Mouse (Mus musculus) liver, adult 2 months (tissue): ENCODE measurements at regions not wholly inside any gene's neighbourhood (a gene's known extent, or its start where the extent isn't known, plus 50 kb on each side); places are given as distances from the start of the nearest gene placed in this dataset.

Experiments
- DNase-seq: peaks from one replicate; pipeline ENCODE4 v3.0.0-alpha.2; 2011; ENCODE audit warnings: low read depth, low spot score; ENCODE audit errors: extremely low read depth
- H3K27ac ChIP-seq: fragments of 200-500 bp; replicated peaks from 2 replicates; pipeline ENCODE4 v1.5.1; 2012; ENCODE audit warnings: low read depth, mild to moderate bottlenecking, control low read depth, inconsistent platforms, low read length; ENCODE audit not compliant: insufficient read depth
- H3K27me3 ChIP-seq: fragments of 200-500 bp; 2 replicates; pipeline ENCODE4 v1.6.1; 2012; ENCODE audit warnings: mild to moderate bottlenecking, moderate library complexity, low read length, inconsistent platforms; ENCODE audit not compliant: control insufficient read depth, insufficient read depth
- H3K36me3 ChIP-seq: fragments of 200-500 bp; 2 replicates; pipeline ENCODE4 v1.6.1; 2012; ENCODE audit warnings: low read length, inconsistent platforms; ENCODE audit not compliant: control insufficient read depth, insufficient read depth
- H3K4me1 ChIP-seq: fragments of 200-500 bp; 2 replicates; pipeline ENCODE4 v1.6.1; 2011; ENCODE audit warnings: low read length; ENCODE audit not compliant: control insufficient read depth, insufficient read depth
- H3K4me3 ChIP-seq: fragments of 200-500 bp; 2 replicates; pipeline ENCODE4 v1.5.1; 2011; ENCODE audit warnings: low read depth, mild to moderate bottlenecking, control low read depth, low read length, moderate library complexity; ENCODE audit not compliant: insufficient read depth
- H3K79me2 ChIP-seq: fragments of 200-500 bp; 2 replicates; pipeline ENCODE4 v1.6.1; 2012; ENCODE audit warnings: inconsistent platforms, mild to moderate bottlenecking, low read length, moderate library complexity; ENCODE audit not compliant: control insufficient read depth, insufficient read depth
- H3K9ac ChIP-seq: fragments of 200-500 bp; 2 replicates; pipeline ENCODE4 v1.6.1; 2012; ENCODE audit warnings: low read depth, mild to moderate bottlenecking, control low read depth, inconsistent platforms, low read length
- CTCF ChIP-seq: fragments of 200-500 bp; IDR thresholded peaks from 2 replicates; pipeline ENCODE4 v1.5.1; 2011; ENCODE audit warnings: low read depth, low read length, control low read depth
- POLR2A ChIP-seq: fragments of 200-500 bp; IDR thresholded peaks from 2 replicates; pipeline ENCODE4 v1.6.1; 2011; ENCODE audit warnings: low read length, control low read depth; ENCODE audit not compliant: insufficient read depth; ENCODE audit errors: extremely low read depth
- WGBS: fragments of 180-500 bp; shearing (Covaris S2); methylation state at CpG from one replicate; pipeline ENCODE4 v1.1.7; 2018; 5-methylcytosine and 5-hydroxymethylcytosine counted together

- H3K27me3 ChIP-seq, result no peaks in the 10 kb centered on the region; the same call in 1 of the 2 replicates
- 83% methylated on average over 13 of the region's 13 CpGs for WGBS
These were observed 123.4 kb downstream of the Pja2 start for GRCm38 (mm10) chr17:64208152-64208855.

GRCm38 (mm10) chr17:64206196-64206718 lies 125.5 kb downstream of the Pja2 start:
- Histone ChIP-seq H3K4me3 (no peak overlapping the region), H3K36me3 (no peaks in the 10 kb centered on the region), H3K27ac (no peak overlapping the region), H3K9ac (no peak overlapping the region), H3K79me2 (no peaks in the 10 kb centered on the region), H3K4me1 (peaks cover 9% of the 10 kb centered on the region), H3K27me3 (no peaks in the 10 kb centered on the region; the same call in 1 of the 2 replicates)
- peak; percentile 93 for DNase-seq
- TF ChIP-seq POLR2A (no peak), CTCF (no peak)
- WGBS, result 26% methylated on average over 14 of the region's 14 CpGs

More at GRCm38 (mm10) chr17:64208152-64208855, 123.4 kb downstream of the Pja2 start:
- no peak for TF ChIP-seq CTCF
- no peak for TF ChIP-seq POLR2A
- no peak for DNase-seq
- no peaks in the 10 kb centered on the region for H3K36me3 ChIP-seq
- H3K4me1 ChIP-seq, result peaks cover 5% of the 10 kb centered on the region; the same call in 1 of the 2 replicates
- no peak overlapping the region for H3K9ac ChIP-seq
- H3K27ac ChIP-seq, result no peak overlapping the region
- no peak overlapping the region for H3K4me3 ChIP-seq
- H3K79me2 ChIP-seq, result no peaks in the 10 kb centered on the region

GRCm38 (mm10) chr17:64203611-64204010 lies 128.1 kb downstream of the Pja2 start:
- Histone ChIP-seq H3K4me3 (no peak overlapping the region), H3K27ac (no peak overlapping the region), H3K27me3 (no peaks in the 10 kb centered on the region), H3K79me2 (no peaks in the 10 kb centered on the region), H3K36me3 (no peaks in the 10 kb centered on the region), H3K9ac (no peak overlapping the region), H3K4me1 (peaks cover 9% of the 10 kb centered on the region)
- no peak for DNase-seq
- TF ChIP-seq POLR2A, result no peak
- no peak for TF ChIP-seq CTCF
- 33% methylated on average over 7 of the region's 7 CpGs for WGBS

- Histone ChIP-seq H3K9ac (no peak overlapping the region), H3K27me3 (no peaks in the 10 kb centered on the region), H3K4me1 (peaks cover 9% of the 10 kb centered on the region), H3K79me2 (no peaks in the 10 kb centered on the region), H3K27ac (no peak overlapping the region), H3K4me3 (no peak overlapping the region), H3K36me3 (no peaks in the 10 kb centered on the region)
- 87% methylated on average over 6 of the region's 6 CpGs for WGBS
- no peak for DNase-seq
- TF ChIP-seq POLR2A, result no peak
- no peak for TF ChIP-seq CTCF
These were observed 129.5 kb downstream of the Pja2 start for GRCm38 (mm10) chr17:64202248-64202647.

- Histone ChIP-seq H3K36me3 (no peaks in the 10 kb centered on the region), H3K9ac (no peak overlapping the region), H3K4me1 (peaks cover 9% of the 10 kb centered on the region), H3K4me3 (no peak overlapping the region), H3K79me2 (no peaks in the 10 kb centered on the region), H3K27me3 (no peaks in the 10 kb centered on the region), H3K27ac (no peak overlapping the region)
- TF ChIP-seq CTCF, result no peak
- no peak for TF ChIP-seq POLR2A
- 75% methylated on average over 5 of the region's 5 CpGs for WGBS
- peak; percentile 12 for DNase-seq
These were observed 130.1 kb downstream of the Pja2 start for GRCm38 (mm10) chr17:64201609-64202008.
